Mouse (Mus musculus) lung, adult 2 months (tissue): ENCODE data around the gene Got1.

Source experiments
- CTCF ChIP-seq: fragments of 200-500 bp; IDR thresholded peaks from 2 replicates; pipeline ENCODE4 v1.5.1; 2011; ENCODE audit warnings: mild to moderate bottlenecking, low read length, control low read depth; ENCODE audit not compliant: insufficient read depth
- POLR2A ChIP-seq: fragments of 200-500 bp; IDR thresholded peaks from 2 replicates; pipeline ENCODE4 v1.6.1; 2011; ENCODE audit warnings: low read depth, mild to moderate bottlenecking, control low read depth, low read length, borderline replicate concordance; ENCODE audit errors: extremely low read depth

DNA sequence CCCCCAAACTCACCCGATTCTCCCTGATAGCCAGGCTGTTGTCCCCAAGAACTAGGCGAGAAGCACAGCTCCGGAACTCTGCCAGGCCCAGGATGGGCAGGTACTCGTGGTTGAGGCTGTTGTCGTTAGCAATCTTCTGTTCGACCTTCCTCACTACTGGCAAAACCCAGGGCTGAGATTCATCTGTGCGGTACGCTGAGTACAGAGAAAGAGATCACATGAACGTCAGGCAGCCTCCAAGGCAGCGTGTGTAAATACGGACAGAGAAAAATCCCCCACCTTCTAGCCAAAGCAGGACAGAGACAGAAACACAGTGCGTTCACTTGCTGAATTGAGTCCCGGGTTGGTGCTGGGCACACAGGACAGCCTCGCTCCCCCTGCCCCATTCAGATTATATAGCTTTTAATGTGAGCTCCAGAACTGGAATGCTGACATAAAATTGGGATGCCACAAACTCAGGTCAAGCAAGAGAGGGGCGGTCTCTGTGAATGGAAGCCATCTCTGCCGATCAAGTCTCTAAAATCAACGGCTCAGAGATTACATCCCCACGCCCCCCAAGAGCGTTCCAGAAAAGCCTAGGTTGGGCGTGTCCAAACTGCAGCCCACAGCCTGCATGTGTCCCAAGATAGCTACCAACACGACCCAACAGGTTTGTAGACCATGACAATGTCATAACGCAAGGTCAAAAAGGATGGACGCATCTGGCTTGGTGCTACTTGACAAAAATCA, 8.6 kb downstream of the Got1 start:
- no peak for TF ChIP-seq POLR2A
- TF ChIP-seq CTCF = no peak
